ENCODE assay signal across 9 mouse cellular contexts in the genomic region with DNA sequence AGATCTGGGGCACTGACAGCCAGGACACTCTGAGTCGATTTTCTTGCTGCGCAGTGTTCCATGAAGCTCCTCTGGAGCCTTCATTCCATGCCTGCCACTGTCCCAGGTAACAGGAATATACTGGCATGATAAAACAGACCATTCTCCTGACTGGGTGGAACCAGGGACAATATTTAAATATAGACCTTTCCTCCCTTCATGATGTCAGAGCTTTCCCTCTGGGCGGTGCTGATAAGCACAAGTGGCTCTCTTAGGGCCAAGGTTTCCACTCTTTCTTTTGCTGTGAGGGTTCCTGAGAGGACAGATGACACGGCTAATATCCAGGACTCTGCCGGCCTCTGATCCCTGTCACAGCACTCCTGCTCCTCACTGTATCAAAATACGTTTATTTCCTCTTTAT. TPM values are rescaled to one million over a fixed set of nuclear protein-coding genes. Genes with fewer than 3 reads are reported as not detected.
DNase-seq lines count a peak whose midpoint lies in the region; ATAC-seq and TF ChIP-seq lines count a peak whose summit lies in the region.
"Had no signal": no experiment of that assay in that cellular context is flagged by ENCODE, and none has a peak within 500 bp of the region (broad histone marks: within the 10 kb centered on the region; RNA-seq: fewer than 3 reads in every experiment).

No protein-coding gene starts in this region.

- peak overlapping the region; percentile 80 for H3K27ac ChIP-seq in heart, embryonic 12.5 days (ENCODE audit: poor library complexity, severe bottlenecking)
- no peak overlapping the region for H3K27ac ChIP-seq in lung, embryonic 14.5 days (ENCODE audit: low read depth)

- H3K4me1 ChIP-seq in heart, embryonic 12.5 days (replicated peaks), result peaks cover 55% of the 10 kb centered on the region
- peaks cover 5% of the 10 kb centered on the region; the same call in 1 of the 2 replicates for H3K4me1 ChIP-seq in lung, embryonic 14.5 days (ENCODE audit: insufficient read depth)

- TF ChIP-seq CTCF in lung, embryonic 14.5 days (IDR thresholded peaks at IDR 0.05; ENCODE audit: low read depth), result no peak

- H3K9me3 ChIP-seq in heart, embryonic 12.5 days (replicated peaks), result no peaks in the 10 kb centered on the region
- H3K9me3 ChIP-seq in lung, embryonic 14.5 days (ENCODE audit: low read depth, low read length), result no peaks in the 10 kb centered on the region

- peak overlapping the region; percentile 48 for H3K4me2 ChIP-seq in heart, embryonic 12.5 days
- H3K4me2 ChIP-seq in lung, embryonic 14.5 days, result no peak overlapping the region

- peak; percentile 90 for ATAC-seq in heart, embryonic 12.5 days (ENCODE audit: insufficient number of reproducible peaks, low FRiP score)
- ATAC-seq in lung, embryonic 14.5 days (ENCODE audit: insufficient read depth), result peak; percentile 69; the same call in 1 of the 2 replicates

- no peak overlapping the region for H3K9ac ChIP-seq in heart, embryonic 12.5 days
- H3K9ac ChIP-seq in lung, embryonic 14.5 days, result no peak overlapping the region

- H3K4me3 ChIP-seq in heart, embryonic 12.5 days, result no peak overlapping the region
- H3K4me3 ChIP-seq in lung, embryonic 14.5 days (ENCODE audit: low read depth, low read length), result no peak overlapping the region

- 20% methylated on average over 6 of the region's 6 CpGs for whole genome bisulfite sequencing in heart, embryonic 12.5 days
- WGBS in lung, embryonic 14.5 days, result 54% methylated on average over 6 of the region's 6 CpGs

- intact Hi-C loops in left cerebral cortex, postnatal 10 days (cut with DNase I), result no loop called here

- H3K27me3 ChIP-seq in heart, embryonic 12.5 days (replicated peaks), result no peaks in the 10 kb centered on the region
- no peaks in the 10 kb centered on the region for H3K27me3 ChIP-seq in lung, embryonic 14.5 days (ENCODE audit: insufficient read depth, low read length)

- peak; percentile 95 for DNase-seq in heart, adult 11 months
- no peak for DNase-seq in heart, adult 8-10 months (ENCODE audit: low spot score)
- peak; percentile 60 for DNase-seq in c-Kit-negative CD71-positive TER-119-positive erythroid progenitor cells, embryonic 14.5 days (ENCODE audit: low read depth, low spot score)
- DNase-seq in lung, embryonic 14.5 days, result no peak
- DNase-seq in left cerebral cortex, postnatal 10 days (ENCODE audit: extremely low spot score in 1 of 2, low spot score in 2 of 2), result no peak
- no peak for DNase-seq in urinary bladder, adult 2 months (ENCODE audit: low spot score)
- no peak for DNase-seq in gastrocnemius, postnatal 10 days
- DNase-seq: gastrocnemius, postnatal 36 days had no signal

- H3K36me3 ChIP-seq in heart, embryonic 12.5 days, result no peaks in the 10 kb centered on the region
- no peaks in the 10 kb centered on the region for H3K36me3 ChIP-seq in lung, embryonic 14.5 days (ENCODE audit: insufficient read depth)

RNA-seq across cellular contexts. Expression of a gene that starts 40.6 kb away (rescaled TPM):
- 1 to 10 TPM; 5.8 to 7.2 (median 6.1) TPM for total RNA-seq in heart, adult 8-10 months (2022)
- polyA plus RNA-seq in heart, embryonic 12.5 days (2016; fragmentation: Nextera tagmentation; extraction: Ambion mirVana), result 8.8 and 8.9 TPM in 2 replicates
- 10.0 and 10.2 TPM in 2 replicates for polyA plus RNA-seq in lung, embryonic 14.5 days (2014; fragmentation: Nextera tagmentation; extraction: Ambion mirVana)
- total RNA-seq in left cerebral cortex, postnatal 10 days (2021), result 10 to 100 TPM; 11.3 to 11.8 TPM
- 7.5 and 9.8 TPM in 2 replicates for polyA plus RNA-seq in urinary bladder, adult 2 months (2012; rRNA removed)
- 10 to 100 TPM in 1 of 2 experiments, 1 to 10 TPM in 1; 8.9 to 10.1 TPM for total RNA-seq in gastrocnemius, postnatal 10 days (2021)

Comparison
In these comparisons a context has a peak if more than half of its experiments do, and no peak if none do; other contexts are left out.
1. DNase-seq: peak in heart, adult 11 months (single experiment) and c-Kit-negative CD71-positive TER-119-positive erythroid progenitor cells, embryonic 14.5 days (single experiment); none in heart, adult 8-10 months (single experiment), lung, embryonic 14.5 days (single experiment), left cerebral cortex, postnatal 10 days (0 of 2), urinary bladder, adult 2 months (single experiment) and gastrocnemius, postnatal 10 days (single experiment).